Mouse (Mus musculus) midbrain, embryonic 13.5 days (tissue): ENCODE measurements around the gene Gmpr. TPM values are rescaled to one million over a fixed set of nuclear protein-coding genes. Genes with fewer than 3 reads are reported as not detected.

ENCODE experiments used
- ATAC-seq: fragments of 200-750 bp; cut with Nextera tagmentation; 2 replicates; pipeline ENCODE4 v1.8.0; 2017; ENCODE audit warnings: mild to moderate bottlenecking, moderate TSS enrichment, moderate library complexity
- H3K27ac ChIP-seq: fragments of 300-500 bp; sonication (generic); 2 replicates; pipeline ENCODE4 v1.5.1; 2015; ENCODE audit warnings: inconsistent platforms, mild to moderate bottlenecking, moderate library complexity
- H3K27me3 ChIP-seq: fragments of 300-500 bp; sonication (generic); 2 replicates; pipeline ENCODE4 v1.6.1; 2015; ENCODE audit warnings: mild to moderate bottlenecking, inconsistent platforms
- H3K36me3 ChIP-seq: fragments of 300-500 bp; sonication (generic); 2 replicates; pipeline ENCODE4 v1.6.1; 2015; ENCODE audit warnings: mild to moderate bottlenecking, inconsistent platforms
- H3K4me1 ChIP-seq: fragments of 300-500 bp; sonication (generic); replicated peaks from 2 replicates; pipeline ENCODE4 v1.6.1; 2015; ENCODE audit warnings: inconsistent platforms
- H3K4me2 ChIP-seq: fragments of 300-500 bp; sonication (generic); replicated peaks from 2 replicates; pipeline ENCODE4 v1.6.1; 2015; ENCODE audit warnings: moderate library complexity, mild to moderate bottlenecking, inconsistent platforms
- H3K4me3 ChIP-seq: fragments of 300-500 bp; sonication (generic); replicated peaks from 2 replicates; pipeline ENCODE4 v1.5.1; 2015; ENCODE audit warnings: mild to moderate bottlenecking, inconsistent platforms
- H3K9ac ChIP-seq: fragments of 300-500 bp; sonication (generic); replicated peaks from 2 replicates; pipeline ENCODE4 v1.6.1; 2015; ENCODE audit warnings: mild to moderate bottlenecking, inconsistent platforms
- H3K9me3 ChIP-seq: fragments of 300-500 bp; sonication (generic); 2 replicates; pipeline ENCODE4 v1.6.1; 2016; ENCODE audit warnings: mild to moderate bottlenecking, inconsistent platforms
- WGBS: fragments of 180-500 bp; shearing (Covaris S2); methylation state at CpG from one replicate; pipeline ENCODE4 v1.1.7; 2015; 5-methylcytosine and 5-hydroxymethylcytosine counted together
- polyA plus RNA-seq: library from polyadenylated mRNA; unstranded; fragments of >200 nt; fragmentation: Nextera tagmentation; extraction: Ambion mirVana; gene quantifications from 2 replicates; pipeline ENCODE4 v1.2.1, GENCODE M21; 2015

Gmpr gene
- polyA plus RNA-seq, 1 experiment from 2014 or later: 19.0 TPM

- Histone ChIP-seq H3K9ac (no peak overlapping the region), H3K27me3 (no peaks in the 10 kb centered on the region), H3K27ac (no peak overlapping the region), H3K36me3 (0 out of 2 replicates have a peak, but pooled peaks cover 6% of the 10 kb centered on the region), H3K9me3 (no peaks in the 10 kb centered on the region), H3K4me1 (peaks cover 7% of the 10 kb centered on the region; the same call in 1 of the 2 replicates), H3K4me3 (no peak overlapping the region), H3K4me2 (no peak overlapping the region)
- WGBS: 63% methylated on average over 7 of the region's 7 CpGs
- ATAC-seq: no peak
Measured at GRCm38 (mm10) chr13:45553674-45554073, 46.4 kb downstream of the Gmpr start.

GRCm38 (mm10) chr13:45558367-45558766 lies 51.1 kb downstream of the Gmpr start:
- Histone ChIP-seq H3K4me2 (no peak overlapping the region), H3K4me3 (no peak overlapping the region), H3K27me3 (no peaks in the 10 kb centered on the region), H3K9ac (no peak overlapping the region), H3K27ac (no peak overlapping the region), H3K4me1 (peaks cover 6% of the 10 kb centered on the region; the same call in 1 of the 2 replicates), H3K9me3 (no peaks in the 10 kb centered on the region), H3K36me3 (0 out of 2 replicates have a peak, but pooled peaks cover 6% of the 10 kb centered on the region)
- 58% methylated on average over 4 of the region's 4 CpGs for WGBS
- ATAC-seq: no peak

- H3K27ac ChIP-seq: no peak overlapping the region
- 90% methylated on average over 3 of the region's 3 CpGs for WGBS
- no peak for ATAC-seq
- H3K36me3 ChIP-seq: 0 out of 2 replicates have a peak, but pooled peaks cover 6% of the 10 kb centered on the region
- no peak overlapping the region for H3K9ac ChIP-seq
- H3K4me3 ChIP-seq: no peak overlapping the region
- H3K4me1 ChIP-seq: peaks cover 6% of the 10 kb centered on the region; the same call in 1 of the 2 replicates
- no peaks in the 10 kb centered on the region for H3K27me3 ChIP-seq
- H3K9me3 ChIP-seq: no peaks in the 10 kb centered on the region
- H3K4me2 ChIP-seq: no peak overlapping the region
Measured at GRCm38 (mm10) chr13:45559258-45559657, 52.0 kb downstream of the Gmpr start.

- no peaks in the 10 kb centered on the region for H3K27me3 ChIP-seq
- H3K27ac ChIP-seq: no peak overlapping the region
- H3K9me3 ChIP-seq: no peaks in the 10 kb centered on the region
- no peak overlapping the region for H3K9ac ChIP-seq
- 0 out of 2 replicates have a peak, but pooled peaks cover 6% of the 10 kb centered on the region for H3K36me3 ChIP-seq
- peaks cover 6% of the 10 kb centered on the region; the same call in 1 of the 2 replicates for H3K4me1 ChIP-seq
- ATAC-seq: no peak
- no peak overlapping the region for H3K4me2 ChIP-seq
- WGBS: 82% methylated on average over 7 of the region's 7 CpGs
- no peak overlapping the region for H3K4me3 ChIP-seq
Measured at GRCm38 (mm10) chr13:45560543-45560942, 53.3 kb downstream of the Gmpr start.

GRCm38 (mm10) chr13:45562011-45562410 lies 54.8 kb downstream of the Gmpr start:
- Histone ChIP-seq H3K4me2 (no peak overlapping the region), H3K27ac (no peak overlapping the region), H3K9ac (no peak overlapping the region), H3K9me3 (no peaks in the 10 kb centered on the region), H3K36me3 (peaks cover 11% of the 10 kb centered on the region), H3K4me1 (peaks cover 6% of the 10 kb centered on the region; the same call in 1 of the 2 replicates), H3K4me3 (no peak overlapping the region), H3K27me3 (no peaks in the 10 kb centered on the region)
- 84% methylated on average over 9 of the region's 9 CpGs for WGBS
- ATAC-seq: no peak

GRCm38 (mm10) chr13:45564946-45565345 lies 57.7 kb downstream of the Gmpr start:
- no peak overlapping the region for H3K4me2 ChIP-seq
- H3K27ac ChIP-seq: no peak overlapping the region
- ATAC-seq: no peak
- peaks cover 16% of the 10 kb centered on the region for H3K36me3 ChIP-seq
- H3K4me1 ChIP-seq: no peaks in the 10 kb centered on the region
- no peaks in the 10 kb centered on the region for H3K27me3 ChIP-seq
- H3K9me3 ChIP-seq: no peaks in the 10 kb centered on the region
- WGBS: 69% methylated on average over 4 of the region's 4 CpGs
- H3K4me3 ChIP-seq: no peak overlapping the region
- H3K9ac ChIP-seq: no peak overlapping the region

- Histone ChIP-seq H3K27me3 (no peaks in the 10 kb centered on the region), H3K27ac (no peak overlapping the region), H3K36me3 (peaks cover 16% of the 10 kb centered on the region), H3K9ac (no peak overlapping the region), H3K4me2 (no peak overlapping the region), H3K9me3 (no peaks in the 10 kb centered on the region), H3K4me1 (peaks cover 10% of the 10 kb centered on the region), H3K4me3 (no peak overlapping the region)
- 82% methylated on average over 7 of the region's 7 CpGs for WGBS
- no peak for ATAC-seq
Measured at GRCm38 (mm10) chr13:45569932-45570331, 62.7 kb downstream of the Gmpr start.

GRCm38 (mm10) chr13:45571795-45572262 lies 64.6 kb downstream of the Gmpr start:
- Histone ChIP-seq H3K9me3 (no peaks in the 10 kb centered on the region), H3K4me3 (no peak overlapping the region; the same call in 1 of the 2 replicates), H3K36me3 (peaks cover 11% of the 10 kb centered on the region), H3K27me3 (no peaks in the 10 kb centered on the region), H3K9ac (no peak overlapping the region), H3K4me1 (peaks cover 18% of the 10 kb centered on the region), H3K4me2 (peak overlapping the region; percentile 28; the same call in 1 of the 2 replicates), H3K27ac (peak overlapping the region; percentile 62)
- WGBS: 1% methylated on average over 6 of the region's 6 CpGs
- ATAC-seq: peak; percentile 88

GRCm38 (mm10) chr13:45572768-45573167 lies 65.5 kb downstream of the Gmpr start:
- H3K4me3 ChIP-seq: no peak overlapping the region
- 29% methylated on average over 4 of the region's 4 CpGs for WGBS
- H3K27ac ChIP-seq: no peak overlapping the region
- H3K4me1 ChIP-seq: peaks cover 18% of the 10 kb centered on the region
- no peaks in the 10 kb centered on the region for H3K27me3 ChIP-seq
- ATAC-seq: no peak
- no peak overlapping the region for H3K4me2 ChIP-seq
- H3K36me3 ChIP-seq: 0 out of 2 replicates have a peak, but pooled peaks cover 2% of the 10 kb centered on the region
- no peak overlapping the region for H3K9ac ChIP-seq
- H3K9me3 ChIP-seq: no peaks in the 10 kb centered on the region

GRCm38 (mm10) chr13:45576185-45576584 lies 68.9 kb downstream of the Gmpr start:
- Histone ChIP-seq H3K4me3 (no peak overlapping the region), H3K27ac (no peak overlapping the region; the same call in 1 of the 2 replicates), H3K4me2 (no peak overlapping the region), H3K27me3 (no peaks in the 10 kb centered on the region), H3K9me3 (no peaks in the 10 kb centered on the region), H3K9ac (no peak overlapping the region), H3K4me1 (peaks cover 18% of the 10 kb centered on the region), H3K36me3 (no peaks in the 10 kb centered on the region)
- 85% methylated on average over 4 of the region's 4 CpGs for WGBS
- no peak for ATAC-seq

GRCm38 (mm10) chr13:45577366-45577765 lies 70.1 kb downstream of the Gmpr start:
- peaks cover 12% of the 10 kb centered on the region for H3K4me1 ChIP-seq
- 76% methylated on average over 5 of the region's 5 CpGs for WGBS
- ATAC-seq: no peak
- H3K4me2 ChIP-seq: no peak overlapping the region
- no peaks in the 10 kb centered on the region for H3K9me3 ChIP-seq
- no peaks in the 10 kb centered on the region for H3K36me3 ChIP-seq
- H3K9ac ChIP-seq: no peak overlapping the region
- H3K4me3 ChIP-seq: no peak overlapping the region
- H3K27ac ChIP-seq: no peak overlapping the region
- H3K27me3 ChIP-seq: no peaks in the 10 kb centered on the region

GRCm38 (mm10) chr13:45577784-45578183 lies 70.5 kb downstream of the Gmpr start:
- 55% methylated on average over 2 of the region's 2 CpGs for WGBS
- no peak for ATAC-seq

GRCm38 (mm10) chr13:45579751-45580150 lies 72.5 kb downstream of the Gmpr start:
- Histone ChIP-seq H3K9me3 (no peaks in the 10 kb centered on the region), H3K36me3 (no peaks in the 10 kb centered on the region), H3K4me1 (0 out of 2 replicates have a peak, but pooled peaks cover 8% of the 10 kb centered on the region), H3K9ac (no peak overlapping the region), H3K4me2 (no peak overlapping the region), H3K27me3 (no peaks in the 10 kb centered on the region), H3K4me3 (no peak overlapping the region), H3K27ac (no peak overlapping the region)
- ATAC-seq: no peak
- WGBS: 85% methylated on average over 3 of the region's 3 CpGs

More at GRCm38 (mm10) chr13:45577784-45578183, 70.5 kb downstream of the Gmpr start:
- no peaks in the 10 kb centered on the region for H3K27me3 ChIP-seq
- H3K9me3 ChIP-seq: no peaks in the 10 kb centered on the region
- H3K4me2 ChIP-seq: no peak overlapping the region
- H3K4me3 ChIP-seq: no peak overlapping the region
- no peak overlapping the region for H3K27ac ChIP-seq
- 0 out of 2 replicates have a peak, but pooled peaks cover 8% of the 10 kb centered on the region for H3K4me1 ChIP-seq
- H3K36me3 ChIP-seq: no peaks in the 10 kb centered on the region
- H3K9ac ChIP-seq: no peak overlapping the region
